Mouse (Mus musculus) hindbrain, embryonic 14.5 days (tissue): ENCODE results near the gene Ino80. TPM values are rescaled to one million over a fixed set of nuclear protein-coding genes. Genes with fewer than 3 reads are reported as not detected.

ENCODE experiments used
- ATAC-seq: fragments of 200-750 bp; cut with Nextera tagmentation; 2 replicates; pipeline ENCODE4 v1.8.0; 2017; ENCODE audit warnings: moderate number of reproducible peaks, mild to moderate bottlenecking, moderate TSS enrichment, moderate library complexity; ENCODE audit not compliant: low FRiP score
- DNase-seq: peaks from one replicate; pipeline ENCODE4 v3.0.0-alpha.2; 2015; ENCODE audit warnings: low spot score
- H3K27ac ChIP-seq: fragments of 300-500 bp; sonication (generic); 2 replicates; pipeline ENCODE4 v1.5.1; 2014; ENCODE audit warnings: mild to moderate bottlenecking, moderate library complexity
- H3K27me3 ChIP-seq: fragments of 300-500 bp; sonication (generic); 2 replicates; pipeline ENCODE4 v1.6.1; 2014; ENCODE audit warnings: mild to moderate bottlenecking, low read length, mixed read lengths; ENCODE audit not compliant: control insufficient read depth, insufficient read depth
- H3K36me3 ChIP-seq: fragments of 300-500 bp; sonication (generic); replicated peaks from 2 replicates; pipeline ENCODE4 v1.6.1; 2014; ENCODE audit not compliant: control insufficient read depth, insufficient read depth
- H3K4me1 ChIP-seq: fragments of 300-500 bp; sonication (generic); replicated peaks from 2 replicates; pipeline ENCODE4 v1.6.1; 2014; ENCODE audit warnings: antibody characterized with exemption, low read length, mixed read lengths; ENCODE audit not compliant: control insufficient read depth, insufficient read depth
- H3K4me2 ChIP-seq: fragments of 300-500 bp; sonication (generic); replicated peaks from 2 replicates; pipeline ENCODE4 v1.6.1; 2014; ENCODE audit warnings: mild to moderate bottlenecking, moderate library complexity
- H3K4me3 ChIP-seq: fragments of 300-500 bp; sonication (generic); replicated peaks from 2 replicates; pipeline ENCODE4 v1.5.1; 2014; ENCODE audit warnings: mild to moderate bottlenecking, low read length
- H3K9ac ChIP-seq: fragments of 300-500 bp; sonication (generic); 2 replicates; pipeline ENCODE4 v1.6.1; 2014
- H3K9me3 ChIP-seq: fragments of 300-500 bp; sonication (generic); 2 replicates; pipeline ENCODE4 v1.6.1; 2016; ENCODE audit warnings: low read length; ENCODE audit not compliant: control insufficient read depth
- WGBS: fragments of 180-500 bp; shearing (Covaris S2); extraction: QIAGEN DNeasy Blood & Tissue Kit; methylation state at CpG from one replicate; pipeline ENCODE4 v1.1.7; 2014; 5-methylcytosine and 5-hydroxymethylcytosine counted together
- polyA plus RNA-seq: library from polyadenylated mRNA; unstranded; fragments of >200 nt; fragmentation: Nextera tagmentation; extraction: Ambion mirVana; gene quantifications from 2 replicates; pipeline ENCODE4 v1.2.1, GENCODE M21; 2014

The Ino80 gene
- polyA plus RNA-seq, 1 experiment from 2014 or later = 4.8 TPM

DNA sequence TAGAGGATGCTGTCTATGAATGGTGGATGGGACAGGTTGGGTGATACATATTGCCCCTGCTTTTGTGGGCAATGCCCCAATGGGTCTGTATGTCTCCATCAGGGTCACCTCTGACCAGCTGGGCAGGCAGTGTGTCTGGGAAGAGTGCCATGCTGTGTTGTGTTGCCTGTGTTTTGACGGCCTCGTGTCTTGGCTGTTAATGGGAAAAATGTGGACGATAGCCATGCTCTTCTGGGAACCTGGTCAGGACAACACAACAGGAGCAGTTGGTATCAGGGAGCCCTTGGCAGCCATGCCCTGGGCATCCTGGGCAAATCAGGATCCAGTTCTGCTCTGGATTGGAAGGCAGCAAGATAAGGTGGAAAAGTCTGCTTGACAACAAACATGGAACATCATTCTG, 122.4 kb downstream of the Ino80 start:
- ATAC-seq = no peak
- H3K9me3 ChIP-seq = no peaks in the 10 kb centered on the region
- peaks cover 5% of the 10 kb centered on the region; the same call in 1 of the 2 replicates for H3K36me3 ChIP-seq
- DNase-seq = no peak
- no peak overlapping the region for H3K27ac ChIP-seq
- 0 out of 2 replicates have a peak, but pooled peaks cover 4% of the 10 kb centered on the region for H3K27me3 ChIP-seq
- no peak overlapping the region for H3K4me3 ChIP-seq
- 82% methylated on average over 3 of the region's 3 CpGs for WGBS
- H3K4me1 ChIP-seq = peaks cover 4% of the 10 kb centered on the region
- H3K4me2 ChIP-seq = no peak overlapping the region
- no peak overlapping the region for H3K9ac ChIP-seq

DNA sequence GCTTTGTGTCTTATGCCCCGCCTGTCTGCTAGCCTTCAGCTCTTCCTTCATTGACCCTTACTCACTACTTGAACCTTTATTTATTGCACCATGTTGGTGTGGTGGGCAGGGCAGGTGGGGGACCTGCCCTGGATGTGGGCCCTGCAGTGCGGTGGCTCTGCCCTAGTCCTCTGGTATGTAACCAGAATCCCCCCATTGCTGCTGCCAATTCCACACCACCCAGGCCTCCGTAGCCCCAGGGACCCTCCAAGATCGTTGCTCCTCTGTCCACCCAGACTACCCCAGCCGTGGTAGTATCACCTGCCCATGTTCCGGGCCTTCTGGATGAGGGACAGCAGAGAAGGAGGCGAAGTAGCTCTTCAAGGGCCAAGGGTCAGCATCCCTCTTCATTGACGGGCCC, 123.8 kb downstream of the Ino80 start:
- Histone ChIP-seq H3K36me3 (peaks cover 5% of the 10 kb centered on the region; the same call in 1 of the 2 replicates), H3K4me2 (no peak overlapping the region), H3K27ac (no peak overlapping the region), H3K9me3 (no peaks in the 10 kb centered on the region), H3K4me3 (no peak overlapping the region), H3K27me3 (peaks cover 4% of the 10 kb centered on the region; the same call in 1 of the 2 replicates), H3K9ac (no peak overlapping the region), H3K4me1 (peaks cover 4% of the 10 kb centered on the region)
- DNase-seq (no peak), ATAC-seq (no peak)
- WGBS = 92% methylated on average over 8 of the region's 8 CpGs

DNA sequence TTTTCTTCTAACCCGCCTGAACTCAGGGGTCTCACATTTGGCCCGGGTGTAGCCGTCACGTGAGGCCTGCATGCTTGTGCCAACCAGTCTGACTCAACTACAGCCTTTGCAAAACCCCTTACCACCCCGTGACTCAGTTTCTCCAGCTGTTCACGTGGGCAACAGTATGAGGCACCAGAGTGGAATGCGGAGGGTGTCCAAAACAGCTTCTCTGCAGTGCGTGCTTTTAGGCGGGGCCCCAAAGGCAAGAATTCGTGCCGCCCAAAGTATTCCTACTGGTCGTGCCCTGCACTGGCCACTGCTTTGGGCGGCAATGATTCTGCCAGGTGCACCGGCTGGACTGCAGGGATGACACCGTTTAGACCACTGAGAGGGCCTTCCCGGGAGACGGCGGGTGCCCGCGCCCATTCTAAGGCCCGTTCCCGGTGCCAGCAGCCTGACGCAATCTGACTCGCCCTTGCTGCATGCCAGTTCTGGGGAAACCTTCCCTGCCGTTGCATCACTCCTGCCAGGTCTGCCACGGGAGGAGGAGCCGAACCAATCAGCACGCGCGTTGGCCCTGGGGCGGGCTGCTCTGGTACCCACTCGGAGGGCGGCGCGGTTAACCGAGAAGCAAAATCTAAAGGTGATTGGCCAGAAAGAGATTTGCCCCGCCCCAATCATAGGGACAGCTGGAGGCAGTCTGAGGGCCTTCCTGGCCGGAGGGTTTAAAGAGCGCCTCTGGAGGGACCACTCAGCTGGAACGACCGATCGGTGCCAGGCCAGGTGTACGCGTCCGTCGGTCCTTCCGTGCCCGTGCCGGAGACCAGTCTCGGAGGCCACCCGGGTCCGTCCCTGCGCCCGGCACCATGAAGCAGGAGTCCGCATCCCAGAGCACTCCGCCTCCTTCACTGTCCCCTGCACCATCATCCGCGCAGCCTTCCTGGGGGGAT, 126.7 kb downstream of the Ino80 start, which contains the start of gene Chac1:
Chac1 (plus strand) TSS at position 675 of the 932 bp plus-strand sequence.
- 5% methylated on average over 58 of the region's 58 CpGs for WGBS
- H3K4me2 ChIP-seq = peak within 1 kb of the TSS; percentile 76
- H3K9ac ChIP-seq = peak within 1 kb of the TSS; percentile 77
- peaks cover 4% of the 10 kb centered on the region; the same call in 1 of the 2 replicates for H3K27me3 ChIP-seq
- peaks cover 4% of the 10 kb centered on the region for H3K4me1 ChIP-seq
- H3K4me3 ChIP-seq = peak within 1 kb of the TSS; percentile 79
- H3K27ac ChIP-seq = 0 out of 2 replicates have a peak within 1 kb of the TSS, but pooled peaks have one; percentile 10
- peak; percentile 98 for ATAC-seq
- DNase-seq = peak; percentile 89
- peaks cover 5% of the 10 kb centered on the region; the same call in 1 of the 2 replicates for H3K36me3 ChIP-seq
- H3K9me3 ChIP-seq = no peaks in the 10 kb centered on the region

DNA sequence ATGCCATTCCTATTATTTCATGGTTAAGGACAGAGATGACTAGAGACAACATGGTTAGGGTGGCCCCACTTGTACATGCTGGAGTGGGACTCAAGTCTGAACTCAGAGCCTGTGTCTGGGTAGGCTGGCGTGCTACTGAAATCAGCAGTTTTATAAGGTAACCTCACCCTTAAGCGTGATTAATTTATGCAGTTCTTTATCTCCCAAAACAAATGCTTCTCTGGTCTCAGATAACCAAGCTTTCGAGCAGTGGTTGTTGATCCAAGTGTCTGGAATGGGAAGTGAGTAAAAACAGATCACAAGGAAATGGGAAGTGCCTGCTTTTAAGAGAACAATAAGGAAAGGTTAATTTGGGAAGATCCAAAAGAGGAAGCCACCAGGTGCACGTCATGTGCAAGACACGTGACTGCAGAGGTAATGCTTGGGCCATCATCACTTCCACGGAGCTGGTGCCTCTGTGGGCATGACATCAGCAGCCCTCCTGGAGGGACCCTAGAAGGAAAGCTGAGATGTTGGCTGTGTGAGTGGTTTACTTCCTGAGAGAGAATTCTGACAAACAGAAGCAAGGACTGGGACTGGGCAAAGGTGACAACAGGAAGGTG, 132.8 kb downstream of the Ino80 start:
- no peaks in the 10 kb centered on the region for H3K36me3 ChIP-seq
- 54% methylated on average over 6 of the region's 6 CpGs for WGBS
- no peaks in the 10 kb centered on the region; the same call in 1 of the 2 replicates for H3K27me3 ChIP-seq
- H3K9me3 ChIP-seq = no peaks in the 10 kb centered on the region
- H3K27ac ChIP-seq = no peak overlapping the region
- no peak overlapping the region for H3K9ac ChIP-seq
- H3K4me1 ChIP-seq = no peaks in the 10 kb centered on the region
- H3K4me3 ChIP-seq = no peak overlapping the region
- ATAC-seq (no peak), DNase-seq (no peak)
- no peak overlapping the region for H3K4me2 ChIP-seq

DNA sequence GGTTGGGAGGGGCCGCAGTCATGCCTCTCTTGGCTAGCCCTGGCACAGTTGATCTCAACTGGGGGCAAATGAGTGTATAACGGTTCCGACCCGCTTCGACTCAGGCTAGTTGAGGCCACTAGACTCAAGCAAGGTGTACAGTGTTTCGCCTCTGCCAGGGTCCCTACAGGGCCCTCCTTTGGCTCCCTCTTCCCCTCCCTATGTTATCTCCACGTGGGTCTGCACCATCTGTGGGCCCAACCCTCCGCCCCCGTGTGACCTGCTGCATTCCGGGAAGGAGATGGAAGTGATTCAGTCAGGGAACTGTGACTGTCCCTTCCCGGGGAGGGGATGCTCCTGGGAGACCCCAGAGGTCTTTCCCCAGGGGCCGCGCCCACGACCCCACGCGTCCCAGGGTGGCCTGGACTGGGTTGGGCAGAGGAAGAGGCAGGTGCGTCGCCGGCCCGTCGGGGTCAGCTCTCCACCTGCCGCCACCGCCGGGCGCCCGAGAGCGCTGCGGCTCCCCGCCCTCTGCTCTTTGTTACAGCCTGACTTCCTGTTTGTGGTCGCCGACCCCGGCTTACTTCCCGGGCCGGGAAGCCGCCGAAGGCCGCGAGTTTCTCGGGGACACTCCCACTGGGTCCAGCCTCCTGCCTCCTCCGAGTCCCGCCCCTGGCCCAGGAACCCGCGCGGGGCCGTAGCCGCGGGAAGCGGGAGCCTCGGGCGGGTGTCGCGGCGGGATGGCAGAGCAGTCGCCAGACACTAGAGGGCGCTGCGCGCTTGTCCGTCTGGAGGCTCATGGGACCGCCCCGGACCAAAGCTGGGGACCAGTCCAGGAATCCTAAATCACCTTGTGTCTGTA, 139.8 kb downstream of the Ino80 start:
- H3K27ac ChIP-seq = peak overlapping the region; percentile 78
- H3K36me3 ChIP-seq = no peaks in the 10 kb centered on the region
- H3K4me1 ChIP-seq = peaks cover 8% of the 10 kb centered on the region
- no peaks in the 10 kb centered on the region for H3K9me3 ChIP-seq
- peak overlapping the region; percentile 91 for H3K4me2 ChIP-seq
- peak overlapping the region; percentile 86 for H3K9ac ChIP-seq
- peak; percentile 81 for DNase-seq
- peak; percentile 76 for ATAC-seq
- WGBS = 7% methylated on average over 57 of the region's 60 CpGs
- H3K27me3 ChIP-seq = 0 out of 2 replicates have a peak, but pooled peaks cover 1% of the 10 kb centered on the region
- peak overlapping the region; percentile 61 for H3K4me3 ChIP-seq

DNA sequence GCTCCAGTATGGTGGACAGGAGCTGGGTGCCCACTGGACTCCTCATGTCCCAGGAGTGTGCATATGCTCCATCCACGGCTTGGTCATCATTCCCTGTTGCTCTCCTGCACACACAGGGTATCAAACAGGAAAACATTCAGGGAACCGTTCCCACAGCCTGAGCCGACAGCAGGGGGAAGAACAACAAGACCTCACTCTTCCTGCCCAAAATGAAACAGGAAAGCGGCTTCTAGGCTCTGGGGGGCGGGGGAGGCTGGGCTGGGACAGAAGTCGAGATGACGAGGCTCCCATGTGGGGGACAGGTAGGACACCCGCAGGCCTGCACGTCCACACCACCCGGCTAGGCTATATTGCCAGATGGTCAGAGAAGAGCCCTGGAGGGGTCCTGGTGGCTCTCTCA, 141.0 kb downstream of the Ino80 start:
- Histone ChIP-seq H3K4me2 (no peak overlapping the region), H3K9me3 (no peaks in the 10 kb centered on the region), H3K27me3 (peaks cover 13% of the 10 kb centered on the region), H3K4me1 (peaks cover 8% of the 10 kb centered on the region), H3K36me3 (no peaks in the 10 kb centered on the region), H3K9ac (no peak overlapping the region), H3K27ac (0 out of 2 replicates have a peak overlapping the region, but pooled peaks have one; percentile 7), H3K4me3 (no peak overlapping the region)
- ATAC-seq = no peak
- 69% methylated on average over 10 of the region's 10 CpGs for WGBS
- no peak for DNase-seq

DNA sequence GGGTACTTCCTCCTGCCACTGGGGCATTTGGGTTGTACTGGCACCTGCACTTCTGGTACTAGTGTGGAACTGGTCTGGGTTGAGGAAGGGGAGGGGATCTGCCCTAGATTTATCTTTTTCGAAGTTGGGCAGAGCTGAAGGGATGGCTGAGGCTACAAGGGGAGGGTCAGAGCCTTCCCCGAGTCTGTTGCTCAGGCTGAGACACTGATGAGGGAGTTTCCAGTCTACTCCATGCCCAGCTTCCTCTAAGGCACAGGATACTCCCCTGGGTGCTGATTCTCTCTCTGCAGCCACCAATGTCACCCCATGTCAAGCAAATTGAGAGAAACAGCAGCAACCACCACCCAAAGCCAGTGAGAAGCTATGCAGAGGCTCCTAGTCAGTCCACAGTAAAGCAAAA, 141.5 kb downstream of the Ino80 start:
- WGBS = 78% methylated on average over 2 of the region's 2 CpGs

DNA sequence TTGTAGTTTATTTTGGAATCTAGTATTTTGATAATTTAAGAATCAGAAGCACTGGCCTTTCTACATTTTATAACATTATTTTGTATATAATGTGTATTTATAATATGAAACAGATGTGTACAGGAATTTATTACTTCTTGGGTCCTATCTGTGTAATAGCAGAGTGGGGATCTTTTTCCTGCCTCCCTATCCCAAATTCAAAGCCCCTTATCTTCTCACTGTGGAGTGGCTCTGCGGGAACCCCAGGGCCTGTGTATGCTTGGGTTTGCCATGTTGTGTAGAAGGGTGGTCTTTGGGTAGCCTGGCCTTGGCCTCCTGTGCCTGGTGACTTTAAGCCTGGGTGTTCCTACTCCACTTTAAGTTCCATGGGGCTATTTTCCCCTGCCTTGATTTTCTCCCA, 142.0 kb downstream of the Ino80 start:
- Histone ChIP-seq H3K36me3 (no peaks in the 10 kb centered on the region), H3K9ac (no peak overlapping the region), H3K27ac (no peak overlapping the region), H3K4me1 (peaks cover 8% of the 10 kb centered on the region), H3K4me2 (no peak overlapping the region), H3K4me3 (no peak overlapping the region), H3K27me3 (peaks cover 23% of the 10 kb centered on the region), H3K9me3 (no peaks in the 10 kb centered on the region)
- WGBS = 78% methylated on average over 1 of the region's 1 CpGs
- ATAC-seq = no peak
- DNase-seq = no peak

More for the DNA sequence above, 141.5 kb downstream of the Ino80 start:
- Histone ChIP-seq H3K4me2 (no peak overlapping the region), H3K4me3 (no peak overlapping the region), H3K9me3 (no peaks in the 10 kb centered on the region), H3K27ac (no peak overlapping the region), H3K4me1 (peaks cover 8% of the 10 kb centered on the region), H3K36me3 (no peaks in the 10 kb centered on the region), H3K9ac (no peak overlapping the region), H3K27me3 (peaks cover 18% of the 10 kb centered on the region)
- ATAC-seq (no peak), DNase-seq (no peak)
